Mouse (Mus musculus) erythroid progenitor cell, adult 5-6 weeks (primary cell): Measurements from ENCODE around the gene Lysmd1. TPM values are rescaled to one million over a fixed set of nuclear protein-coding genes. Genes with fewer than 3 reads are reported as not detected.

ENCODE experiments used
- ATAC-seq: replicated peaks from 2 replicates; pipeline ENCODE4 v1.8.0; 2016; ENCODE audit warnings: moderate number of reproducible peaks, mild to moderate bottlenecking, moderate TSS enrichment, inconsistent platforms; ENCODE audit not compliant: poor library complexity, low FRiP score, severe bottlenecking
- total RNA-seq, 2 experiments: library from RNA; stranded (forward) in 1 of 2; stranded (reverse) in 1 of 2; fragments of 150-400 nt in 1 of 2; fragments of 186-747, 209-891 nt in 1 of 2; gene quantifications; 2 replicates each; pipeline versions ENCODE4 v1.2.3 to v1.2.4; 2015 to 2017; ENCODE audit warnings: low replicate concordance in 2 of 2

Lysmd1 gene
- total RNA-seq, 2 experiments from 2014 or later, result 4.6 to 7.0 TPM

GRCm38 (mm10) chr3:95135433-95136052 lies 1.7 kb downstream of the Lysmd1 start:
- no peak for ATAC-seq

- ATAC-seq, result no peak
Observed at GRCm38 (mm10) chr3:95136336-95136735, 2.4 kb downstream of the Lysmd1 start.

DNA sequence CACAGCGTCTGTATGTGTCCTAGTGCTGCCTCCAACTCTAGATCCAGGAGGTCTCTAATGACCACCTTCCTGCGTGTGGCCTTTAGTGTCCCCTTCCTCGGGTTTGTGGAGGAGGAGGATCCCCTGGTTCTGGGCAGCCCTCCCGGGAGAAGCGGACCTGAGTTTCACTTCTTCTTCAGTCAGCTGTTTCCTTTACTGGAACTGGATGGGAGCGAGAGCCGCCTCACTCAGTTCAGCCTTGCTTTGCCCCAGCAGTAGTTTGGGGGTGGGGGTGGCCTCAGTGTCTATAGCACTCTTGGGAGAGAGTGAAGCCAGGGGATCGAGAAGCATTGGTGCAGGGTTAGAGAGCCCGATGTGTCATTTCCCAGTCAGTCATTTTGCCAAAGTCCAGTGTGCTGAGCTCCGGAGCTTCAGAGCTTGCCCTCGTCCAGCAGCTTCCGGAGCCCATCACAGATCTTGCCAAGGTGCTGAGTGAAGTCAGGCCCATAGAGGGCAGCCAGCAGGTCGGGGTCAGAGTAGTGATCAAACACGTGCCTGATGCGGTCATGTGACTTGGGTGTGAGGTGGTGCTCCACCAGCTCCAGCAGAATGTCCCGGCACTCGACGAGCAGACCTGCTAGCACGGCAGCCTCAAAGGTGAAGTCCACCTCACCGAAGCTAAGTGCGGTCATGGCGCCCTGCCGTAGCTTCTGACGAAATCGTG lies 5.8 kb downstream of the Lysmd1 start:
- no peak for ATAC-seq

DNA sequence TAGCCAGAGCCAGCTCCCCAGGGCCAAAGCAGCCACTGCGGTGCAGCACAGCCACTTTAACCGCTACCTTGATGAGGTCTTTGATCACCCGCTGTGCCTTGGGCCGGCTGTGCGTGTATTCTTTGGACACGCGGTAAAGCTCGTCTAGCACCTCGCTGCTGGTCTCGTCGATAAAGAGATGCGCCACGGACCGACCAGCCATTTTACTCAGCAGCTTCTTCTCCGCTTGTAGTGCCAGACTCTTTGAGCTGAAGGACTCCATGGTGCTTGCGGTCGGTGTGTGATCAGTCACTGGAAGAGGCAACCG lies 6.4 kb downstream of the Lysmd1 start:
- no peak for ATAC-seq

- ATAC-seq, result no peak
Observed at GRCm38 (mm10) chr3:95140795-95141194, 6.9 kb downstream of the Lysmd1 start.

GRCm38 (mm10) chr3:95141474-95141873 lies 7.6 kb downstream of the Lysmd1 start:
- no peak for ATAC-seq

GRCm38 (mm10) chr3:95141952-95142616 lies 8.2 kb downstream of the Lysmd1 start, which contains the start of gene Tnfaip8l2:
Gene Tnfaip8l2, minus strand, starts transcription at chr3:95142360.
- peak; percentile 85 for ATAC-seq

- peak; percentile 88 for ATAC-seq
Observed at GRCm38 (mm10) chr3:95142617-95143011, 8.7 kb downstream of the Lysmd1 start.

DNA sequence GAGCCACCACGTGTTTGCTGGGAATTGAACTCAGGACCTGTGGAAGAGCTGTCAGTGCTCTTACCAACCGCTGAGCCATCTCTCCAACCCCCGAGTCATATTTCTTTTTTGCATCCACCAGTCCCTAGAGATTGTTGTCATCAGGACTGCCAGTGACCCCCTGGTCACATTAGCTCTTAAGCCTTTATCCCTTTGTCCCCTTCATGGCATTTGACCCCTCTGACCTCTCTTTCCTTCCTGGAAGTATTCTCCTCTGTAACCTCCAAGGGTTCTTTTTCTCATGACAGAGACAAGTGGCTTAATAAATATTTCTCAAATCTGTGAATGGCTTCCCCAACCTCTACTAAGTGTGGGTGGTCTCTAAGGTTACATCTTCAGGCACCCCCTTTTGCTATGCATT lies 14.0 kb downstream of the Lysmd1 start:
- no peak for ATAC-seq

DNA sequence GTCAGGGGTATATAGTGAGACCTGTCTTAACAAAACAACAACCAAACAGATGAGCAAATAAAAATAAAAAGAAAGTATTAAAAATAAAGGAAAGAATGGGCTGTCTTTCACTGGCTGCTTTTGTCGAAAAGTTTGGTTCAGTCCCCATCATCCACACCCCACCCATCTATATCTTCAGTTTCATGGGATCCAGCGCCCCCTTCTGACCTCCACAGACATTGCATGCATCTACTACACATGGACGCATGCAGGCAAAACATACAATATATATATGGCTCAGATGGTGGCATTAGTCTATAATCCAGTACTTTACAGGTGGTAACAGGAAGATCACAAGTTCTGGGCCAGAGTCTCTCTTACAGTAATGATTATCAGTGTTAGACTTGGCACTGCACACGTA lies 20.0 kb downstream of the Lysmd1 start:
- ATAC-seq, result peak; percentile 81

GRCm38 (mm10) chr3:95159511-95159986 lies 25.7 kb downstream of the Lysmd1 start:
- ATAC-seq, result peak; percentile 17

- peak; percentile 98 for ATAC-seq
Observed at GRCm38 (mm10) chr3:95159987-95160963, 26.4 kb downstream of the Lysmd1 start, which contains the start of gene Sema6c. Gene Sema6c, plus strand, starts transcription at chr3:95160457.

DNA sequence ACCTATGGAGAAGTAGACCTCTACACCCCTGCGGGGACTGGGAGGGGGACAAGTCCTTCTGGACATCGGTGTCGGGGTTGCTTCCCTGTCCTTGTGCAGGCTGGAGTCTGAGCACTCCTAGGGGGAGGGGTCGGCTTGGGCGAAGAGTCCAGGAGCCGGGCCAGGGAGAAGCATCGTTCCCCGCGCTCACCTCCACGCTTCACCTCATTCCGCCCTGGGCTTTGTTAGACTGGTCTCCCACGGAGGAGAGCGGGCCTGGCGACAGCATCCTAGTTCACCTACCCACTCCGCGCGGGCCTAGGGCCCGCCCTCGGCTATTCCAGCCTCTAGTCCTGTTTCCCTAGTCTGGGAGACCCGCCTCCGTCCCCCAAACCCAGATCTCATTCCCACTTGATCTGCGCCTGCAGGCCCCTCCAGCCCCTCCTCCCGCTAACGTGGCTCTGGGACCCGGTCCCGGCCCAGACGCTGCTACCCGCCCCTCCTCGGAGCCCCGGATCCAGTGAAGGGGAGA lies 27.2 kb downstream of the Lysmd1 start:
- ATAC-seq, result no peak

- no peak for ATAC-seq
Observed at GRCm38 (mm10) chr3:95161618-95162344, 27.9 kb downstream of the Lysmd1 start.

DNA sequence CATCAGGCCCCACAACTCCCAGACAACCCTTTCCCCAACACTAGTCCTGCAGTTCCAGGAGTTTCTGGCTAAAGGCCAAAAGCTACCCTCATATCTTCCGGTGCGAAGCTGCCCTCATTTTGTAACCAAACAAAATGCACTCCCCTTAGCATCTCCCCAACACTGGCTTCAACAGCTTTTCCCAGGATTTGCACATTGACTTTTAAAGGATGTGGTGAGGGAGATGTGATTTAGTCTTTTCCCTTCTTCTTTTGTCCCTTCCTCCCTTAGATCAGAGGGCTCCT lies 28.4 kb downstream of the Lysmd1 start:
- no peak for ATAC-seq

DNA sequence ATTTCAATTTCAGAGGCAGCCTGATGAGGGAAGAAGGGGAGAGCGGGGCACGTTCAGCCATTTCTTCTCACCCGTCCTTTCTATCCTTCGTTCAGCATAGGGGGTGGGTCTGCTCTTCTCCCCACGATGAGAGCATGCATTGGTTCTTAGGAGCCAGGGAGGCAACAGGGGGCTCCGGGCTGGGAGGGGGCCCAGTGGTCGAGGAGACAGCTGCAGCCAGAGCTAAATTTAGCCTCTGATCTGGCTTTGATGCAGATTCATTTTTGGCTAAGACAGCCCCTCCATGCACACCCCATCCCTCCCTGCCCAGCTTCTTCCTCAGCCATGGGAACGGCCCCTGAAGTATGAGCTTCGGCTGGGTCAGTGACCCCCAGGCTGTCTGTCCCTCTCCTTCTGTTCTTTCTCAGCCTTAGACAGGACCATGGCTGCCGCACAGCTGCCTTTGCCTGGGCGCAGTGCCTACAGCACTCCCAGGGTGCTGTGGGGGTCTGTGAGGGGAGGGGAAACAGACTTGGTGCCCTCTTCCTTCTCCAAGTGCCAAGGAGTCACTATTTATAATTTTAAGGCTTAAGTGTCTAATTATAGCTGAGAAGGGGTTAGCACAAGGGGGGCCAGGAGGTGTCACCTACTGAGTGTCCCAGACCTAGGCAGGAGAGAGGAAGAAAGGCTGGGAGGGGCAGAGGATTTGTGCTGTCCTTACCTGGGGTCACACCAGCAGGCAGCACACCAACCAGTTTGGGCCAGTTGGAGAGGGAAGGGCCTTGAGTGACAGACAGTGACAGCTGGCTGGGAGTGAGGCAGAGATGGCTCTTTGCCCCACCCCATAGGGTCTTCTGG lies 29.7 kb downstream of the Lysmd1 start:
- no peak for ATAC-seq

- no peak for ATAC-seq
Observed at GRCm38 (mm10) chr3:95164256-95164550, 30.3 kb downstream of the Lysmd1 start.

DNA sequence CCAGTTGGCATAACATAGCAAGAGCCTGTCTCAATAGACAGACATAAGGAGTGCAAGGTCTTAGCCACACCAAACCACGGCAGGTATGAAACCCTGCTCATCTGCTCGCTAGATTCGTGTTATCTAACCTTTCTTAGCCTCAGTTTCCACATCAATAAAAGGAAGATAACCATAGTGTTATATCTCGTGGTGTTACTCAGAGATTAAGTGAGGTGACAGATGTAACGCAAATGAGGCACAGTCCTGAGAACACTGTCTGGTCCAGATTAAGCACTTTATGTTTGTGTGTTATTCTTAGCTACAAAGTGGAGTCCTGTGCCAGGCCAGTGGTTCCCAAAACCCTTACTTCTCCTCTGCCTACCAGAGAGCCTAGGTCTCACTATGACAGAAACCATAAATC lies 31.0 kb downstream of the Lysmd1 start:
- no peak for ATAC-seq

- no peak for ATAC-seq
Observed at GRCm38 (mm10) chr3:95169996-95170395, 36.1 kb downstream of the Lysmd1 start.
